Mouse (Mus musculus): ENCODE results near the gene Ddah2. TPM values are rescaled to one million over a fixed set of nuclear protein-coding genes. Genes with fewer than 3 reads are reported as not detected.
A peak's percentile ranks its signal among the peaks of the same experiment; 100 is the strongest.

Ddah2 gene
- polyA plus RNA-seq, 2 experiments: 271 to 358 TPM

- no peaks in the 10 kb centered on the region for H3K9me3 ChIP-seq (ENCODE audit: control insufficient read depth, low read length)
- no peaks in the 10 kb centered on the region for H3K36me3 ChIP-seq (ENCODE audit: control insufficient read depth, insufficient read depth, low read length)
- no peak for TF ChIP-seq POLR2A (IDR thresholded peaks at IDR 0.05; ENCODE audit: borderline replicate concordance, extremely low read depth, insufficient read depth, insufficient read length)
- no peak overlapping the region for H3K27ac ChIP-seq (replicated peaks; ENCODE audit: low read depth, low read length)
- no peak overlapping the region for H3K4me2 ChIP-seq (replicated peaks; ENCODE audit: low read depth, low read length, severe bottlenecking)
- peaks cover 3% of the 10 kb centered on the region; the same call in 1 of the 2 replicates for H3K4me1 ChIP-seq (ENCODE audit: control insufficient read depth, insufficient read depth, low read length)
- WGBS: 71% methylated on average over 9 of the region's 9 CpGs
- ATAC-seq (ENCODE audit: low FRiP score, low read depth) (no peak), DNase-seq (ENCODE audit: low spot score) (no peak)
- H3K27me3 ChIP-seq (ENCODE audit: control insufficient read depth, insufficient read depth, low read length): peaks cover 7% of the 10 kb centered on the region
- no peak overlapping the region for H3K9ac ChIP-seq (ENCODE audit: low read depth, low read length, severe bottlenecking)
- no peak overlapping the region for H3K4me3 ChIP-seq (replicated peaks; ENCODE audit: low read length)
Measured at GRCm38 (mm10) chr17:35071454-35071853, 12.6 kb downstream of the Ddah2 start.

GRCm38 (mm10) chr17:35074097-35074496 is 15.3 kb downstream of the Ddah2 start:
- 0 out of 2 replicates have a peak overlapping the region, but pooled peaks have one; percentile 12 for H3K9ac ChIP-seq (ENCODE audit: low read depth, low read length, severe bottlenecking)
- H3K9me3 ChIP-seq (ENCODE audit: control insufficient read depth, low read length): no peaks in the 10 kb centered on the region
- ATAC-seq (ENCODE audit: low FRiP score, low read depth) (no peak), DNase-seq (ENCODE audit: low spot score) (no peak)
- no peaks in the 10 kb centered on the region for H3K27me3 ChIP-seq (ENCODE audit: control insufficient read depth, insufficient read depth, low read length)
- H3K27ac ChIP-seq (replicated peaks; ENCODE audit: low read depth, low read length): no peak overlapping the region
- no peaks in the 10 kb centered on the region for H3K36me3 ChIP-seq (ENCODE audit: control insufficient read depth, insufficient read depth, low read length)
- H3K4me3 ChIP-seq (replicated peaks; ENCODE audit: low read length): no peak overlapping the region
- no peak for TF ChIP-seq POLR2A (IDR thresholded peaks at IDR 0.05; ENCODE audit: borderline replicate concordance, extremely low read depth, insufficient read depth, insufficient read length)
- 24% methylated on average over 17 of the region's 17 CpGs for WGBS
- H3K4me1 ChIP-seq (ENCODE audit: control insufficient read depth, insufficient read depth, low read length): peaks cover 8% of the 10 kb centered on the region; the same call in 1 of the 2 replicates
- H3K4me2 ChIP-seq (replicated peaks; ENCODE audit: low read depth, low read length, severe bottlenecking): no peak overlapping the region

- H3K4me2 ChIP-seq (replicated peaks; ENCODE audit: low read depth, low read length, severe bottlenecking): no peak within 1 kb of the TSS
- 20% methylated on average over 10 of the region's 10 CpGs for WGBS
- no peaks in the 10 kb centered on the region for H3K36me3 ChIP-seq (ENCODE audit: control insufficient read depth, insufficient read depth, low read length)
- ATAC-seq (ENCODE audit: low FRiP score, low read depth) (no peak), DNase-seq (ENCODE audit: low spot score) (no peak)
- H3K9me3 ChIP-seq (ENCODE audit: control insufficient read depth, low read length): no peaks in the 10 kb centered on the region
- H3K27me3 ChIP-seq (ENCODE audit: control insufficient read depth, insufficient read depth, low read length): no peaks in the 10 kb centered on the region
- H3K4me3 ChIP-seq (replicated peaks; ENCODE audit: low read length): no peak within 1 kb of the TSS
- peaks cover 8% of the 10 kb centered on the region; the same call in 1 of the 2 replicates for H3K4me1 ChIP-seq (ENCODE audit: control insufficient read depth, insufficient read depth, low read length)
- H3K9ac ChIP-seq (ENCODE audit: low read depth, low read length, severe bottlenecking): 0 out of 2 replicates have a peak within 1 kb of the TSS, but pooled peaks have one; percentile 18
- H3K27ac ChIP-seq (replicated peaks; ENCODE audit: low read depth, low read length): no peak within 1 kb of the TSS
- no peak for TF ChIP-seq POLR2A (IDR thresholded peaks at IDR 0.05; ENCODE audit: borderline replicate concordance, extremely low read depth, insufficient read depth, insufficient read length)
Measured at GRCm38 (mm10) chr17:35076507-35077176, 17.8 kb downstream of the Ddah2 start, which contains the start of gene Ly6g6e. Gene Ly6g6e, plus strand, starts transcription at chr17:35076902.

- Histone ChIP-seq H3K9me3 (ENCODE audit: control insufficient read depth, low read length) (no peaks in the 10 kb centered on the region), H3K27ac (replicated peaks; ENCODE audit: low read depth, low read length) (no peak overlapping the region), H3K9ac (ENCODE audit: low read depth, low read length, severe bottlenecking) (no peak overlapping the region), H3K4me1 (ENCODE audit: control insufficient read depth, insufficient read depth, low read length) (peaks cover 8% of the 10 kb centered on the region; the same call in 1 of the 2 replicates), H3K27me3 (ENCODE audit: control insufficient read depth, insufficient read depth, low read length) (no peaks in the 10 kb centered on the region), H3K4me2 (replicated peaks; ENCODE audit: low read depth, low read length, severe bottlenecking) (no peak overlapping the region), H3K36me3 (ENCODE audit: control insufficient read depth, insufficient read depth, low read length) (no peaks in the 10 kb centered on the region), H3K4me3 (replicated peaks; ENCODE audit: low read length) (no peak overlapping the region)
- TF ChIP-seq POLR2A (IDR thresholded peaks at IDR 0.05; ENCODE audit: borderline replicate concordance, extremely low read depth, insufficient read depth, insufficient read length): no peak
- WGBS: 30% methylated on average over 2 of the region's 2 CpGs
- ATAC-seq (ENCODE audit: low FRiP score, low read depth) (no peak), DNase-seq (ENCODE audit: low spot score) (no peak)
Measured at GRCm38 (mm10) chr17:35077285-35077684, 18.4 kb downstream of the Ddah2 start.

- 0 out of 2 replicates have a peak within 1 kb of the TSS, but pooled peaks have one; percentile 18 for H3K9ac ChIP-seq (ENCODE audit: low read depth, low read length, severe bottlenecking)
- WGBS: 12% methylated on average over 14 of the region's 14 CpGs
- ATAC-seq (ENCODE audit: low FRiP score, low read depth): no peak
Measured at GRCm38 (mm10) chr17:35077786-35078233, 19.0 kb downstream of the Ddah2 start, which contains the start of gene Ly6g6d. Gene Ly6g6d, minus strand, starts transcription at chr17:35078065.

More at GRCm38 (mm10) chr17:35077786-35078233, 19.0 kb downstream of the Ddah2 start, which contains the start of gene Ly6g6d:
- no peak within 1 kb of the TSS for H3K4me2 ChIP-seq (replicated peaks; ENCODE audit: low read depth, low read length, severe bottlenecking)
- H3K4me3 ChIP-seq (replicated peaks; ENCODE audit: low read length): no peak within 1 kb of the TSS
- H3K4me1 ChIP-seq (ENCODE audit: control insufficient read depth, insufficient read depth, low read length): peaks cover 8% of the 10 kb centered on the region; the same call in 1 of the 2 replicates
- no peak for TF ChIP-seq POLR2A (IDR thresholded peaks at IDR 0.05; ENCODE audit: borderline replicate concordance, extremely low read depth, insufficient read depth, insufficient read length)
- DNase-seq (ENCODE audit: low spot score): no peak
- H3K27me3 ChIP-seq (ENCODE audit: control insufficient read depth, insufficient read depth, low read length): no peaks in the 10 kb centered on the region
- no peak within 1 kb of the TSS for H3K27ac ChIP-seq (replicated peaks; ENCODE audit: low read depth, low read length)
- H3K36me3 ChIP-seq (ENCODE audit: control insufficient read depth, insufficient read depth, low read length): no peaks in the 10 kb centered on the region
- H3K9me3 ChIP-seq (ENCODE audit: control insufficient read depth, low read length): no peaks in the 10 kb centered on the region
